Mouse (Mus musculus): ENCODE measurements around the gene Ugcg.
"Not testable (repeated sequence)": the region's sequence is repeated elsewhere in the genome, so short reads cannot be mapped to it uniquely, and the experiment has no call there.

Ugcg gene

GRCm38 (mm10) chr4:59260871-59261515 is 71.9 kb downstream of the Ugcg start:
- no peak for DNase-seq

DNA sequence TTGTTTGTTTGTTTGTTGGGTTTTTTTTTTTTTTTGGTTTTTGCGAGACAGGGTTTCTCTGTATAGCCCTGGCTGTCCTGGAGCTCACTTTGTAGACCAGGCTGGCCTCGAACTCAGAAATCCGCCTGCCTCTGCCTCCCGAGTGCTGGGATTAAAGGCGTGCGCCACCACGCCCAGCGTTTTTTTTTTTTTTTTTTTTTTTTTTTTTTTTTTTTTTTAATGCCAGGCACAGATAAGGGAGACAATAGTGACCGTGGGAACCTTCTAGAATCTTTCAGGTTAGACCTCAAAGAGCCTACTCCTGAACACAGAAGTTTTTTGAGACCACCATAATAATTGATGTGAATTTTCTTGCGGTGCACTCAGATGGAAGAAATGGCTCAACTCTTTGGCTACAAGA is 72.5 kb downstream of the Ugcg start:
- DNase-seq = not testable (repeated sequence)

- DNase-seq = no peak
Measured at GRCm38 (mm10) chr4:59262156-59262555, 73.1 kb downstream of the Ugcg start.

DNA sequence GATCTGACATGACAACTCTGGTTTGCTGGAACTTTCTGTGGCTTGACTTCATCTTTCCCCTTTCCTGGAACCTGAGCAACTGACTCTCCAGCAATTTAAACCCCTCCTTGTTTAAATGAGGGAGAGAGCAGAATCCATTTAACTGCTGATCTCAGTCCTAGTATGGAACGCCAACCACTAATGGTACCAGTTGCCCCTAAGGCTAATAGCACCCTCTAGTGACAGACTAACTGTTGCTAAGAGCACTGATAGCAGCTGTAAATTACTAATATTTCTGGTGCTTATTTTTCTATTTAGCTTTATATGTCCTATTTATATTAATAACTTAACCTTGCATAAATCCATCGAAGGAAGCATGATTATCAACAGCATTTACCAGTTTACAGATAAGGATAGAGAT is 74.4 kb downstream of the Ugcg start:
- no peak for DNase-seq

DNA sequence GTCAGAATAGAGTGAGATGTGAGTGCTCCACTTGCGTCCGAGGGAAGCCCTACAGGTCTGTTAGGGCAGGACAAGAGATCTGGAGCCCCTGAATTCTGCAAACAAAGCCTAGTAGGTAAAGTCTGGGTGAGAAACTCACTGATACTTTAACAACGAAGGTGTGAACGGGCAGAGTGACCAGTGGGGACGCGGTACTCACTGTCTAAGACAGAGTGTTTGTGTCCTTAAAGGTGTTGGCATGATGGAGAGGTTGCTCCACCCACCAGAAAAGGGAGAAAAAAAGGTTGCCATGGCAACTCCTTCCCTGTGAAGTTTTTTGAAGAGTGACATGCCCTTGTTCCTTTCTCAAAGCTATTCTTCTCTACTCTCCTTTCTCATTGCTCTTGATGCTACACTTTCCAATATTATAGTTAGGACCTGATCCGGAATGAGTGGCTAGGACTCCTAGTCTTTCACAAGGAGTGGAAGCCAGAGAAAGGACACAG is 75.6 kb downstream of the Ugcg start:
- no peak for DNase-seq

GRCm38 (mm10) chr4:59265182-59265581 is 76.1 kb downstream of the Ugcg start:
- DNase-seq = no peak

- DNase-seq = no peak
Measured at GRCm38 (mm10) chr4:59265631-59266030, 76.6 kb downstream of the Ugcg start.
